Mouse (Mus musculus) T-helper 1 cell (primary cell): ENCODE measurements around the gene Lexm.

ENCODE experiments used
- in situ Hi-C: fragments of 300-600 bp; cut with MboI, MseI; formaldehyde crosslinking; loops from one replicate; pipeline ENCODE4 v1.15.1; 2025; ENCODE audit warnings: high pct_unique_total_duplicates

Gene Lexm

DNA sequence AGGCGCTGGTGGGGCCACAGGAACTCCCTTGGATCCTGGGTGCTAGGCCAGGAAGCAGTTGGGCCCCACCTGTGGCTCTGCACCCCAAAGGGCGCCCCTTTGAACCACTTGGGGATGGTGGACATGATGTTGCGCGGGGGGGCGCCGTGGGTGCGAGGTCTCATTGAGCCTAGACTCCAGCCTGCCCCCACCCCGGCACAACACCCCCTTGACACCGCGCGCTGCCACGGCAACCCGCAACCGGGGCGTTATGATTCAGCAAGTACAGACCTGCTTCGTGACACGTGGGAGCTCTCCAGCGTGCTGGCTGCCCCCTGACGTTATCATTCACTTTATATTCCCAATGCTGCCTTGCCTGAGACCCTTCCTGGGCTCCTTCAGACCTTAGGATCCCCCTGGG, at the start of gene Lexm:
TSS of gene Lexm (minus strand) at position 186 of the 400 bp plus-strand sequence.
- in situ Hi-C loops, result no loop called here

DNA sequence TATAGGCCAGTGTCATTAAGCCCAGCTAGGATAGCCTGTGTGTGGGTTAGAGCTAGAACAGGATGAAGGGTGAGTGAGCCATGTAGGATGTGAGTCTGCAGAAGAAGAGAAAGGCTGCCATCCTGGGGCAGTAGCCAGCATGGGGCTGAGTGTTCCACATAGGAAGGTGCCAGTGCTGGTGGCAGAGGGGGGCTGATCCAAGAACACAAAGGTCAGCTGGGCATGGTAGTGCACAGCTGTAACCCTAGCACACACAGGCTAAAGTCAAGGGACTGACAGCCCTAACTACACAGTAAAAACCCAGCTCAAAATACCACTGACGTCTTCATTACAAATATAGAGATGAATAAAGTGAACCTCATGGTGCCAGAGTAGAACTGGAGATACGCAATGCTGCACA, 49.5 kb upstream of the Lexm start:
- in situ Hi-C loops, result no loop called here

DNA sequence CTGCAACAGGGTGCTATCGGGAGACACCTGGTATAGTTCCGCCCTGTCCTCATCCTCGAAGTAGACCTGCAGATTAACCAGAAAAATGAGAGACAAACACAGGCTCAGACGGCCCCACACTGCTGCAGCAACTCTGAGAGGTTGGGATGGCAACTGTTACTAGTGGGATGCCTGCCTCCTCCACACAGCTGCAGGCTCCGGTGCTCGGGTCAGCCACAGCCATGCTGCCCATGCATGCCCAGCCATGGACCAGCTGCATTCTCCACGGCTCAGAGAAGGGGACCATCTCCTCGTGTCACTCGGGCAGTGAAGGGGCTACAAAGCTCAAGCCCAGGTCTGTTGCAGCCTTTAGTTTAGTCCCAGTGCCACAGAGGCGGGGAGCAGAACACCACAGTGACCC, 48.6 kb upstream of the Lexm start:
- in situ Hi-C loops, result no loop called here

DNA sequence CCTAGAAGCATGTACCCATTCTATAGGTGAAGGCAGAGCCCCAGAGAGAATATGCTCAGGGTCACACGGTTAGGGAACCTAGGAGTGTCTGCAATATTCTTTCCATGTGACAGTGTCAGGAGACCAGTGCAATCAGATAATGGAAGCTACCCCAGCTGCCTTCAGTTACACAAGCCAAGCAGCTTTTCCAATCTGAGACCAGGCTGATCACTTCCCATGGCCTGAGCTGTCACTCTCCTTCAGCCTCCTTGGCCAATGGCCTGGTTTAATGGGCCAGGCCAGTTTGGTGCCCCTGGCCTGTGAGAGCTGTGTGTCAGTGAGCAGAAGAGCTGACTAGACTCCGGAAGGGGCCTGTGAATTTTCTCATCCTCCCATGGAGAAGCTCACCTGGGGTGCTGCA, 48.2 kb upstream of the Lexm start:
- in situ Hi-C loops, result no loop called here

DNA sequence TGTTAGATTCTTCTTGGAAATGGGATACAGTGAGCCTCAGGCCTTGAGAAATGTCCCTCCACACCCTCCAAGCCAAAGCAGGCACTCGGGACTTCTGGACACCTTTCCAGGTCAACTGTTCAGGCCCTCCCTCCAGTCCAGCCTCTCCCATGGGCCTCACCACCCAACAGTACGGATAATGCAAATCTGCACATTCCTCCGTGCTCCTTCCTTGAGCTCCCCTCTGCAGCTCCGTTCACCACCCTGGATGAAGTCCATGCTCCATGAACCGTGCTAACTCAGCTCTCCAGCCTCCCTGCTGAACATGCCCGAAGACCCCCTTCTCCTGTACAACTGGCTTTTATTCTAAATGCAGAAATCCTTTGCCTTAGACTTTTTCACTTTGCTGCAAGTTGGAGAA, 47.7 kb upstream of the Lexm start:
- in situ Hi-C loops, result no loop called here

DNA sequence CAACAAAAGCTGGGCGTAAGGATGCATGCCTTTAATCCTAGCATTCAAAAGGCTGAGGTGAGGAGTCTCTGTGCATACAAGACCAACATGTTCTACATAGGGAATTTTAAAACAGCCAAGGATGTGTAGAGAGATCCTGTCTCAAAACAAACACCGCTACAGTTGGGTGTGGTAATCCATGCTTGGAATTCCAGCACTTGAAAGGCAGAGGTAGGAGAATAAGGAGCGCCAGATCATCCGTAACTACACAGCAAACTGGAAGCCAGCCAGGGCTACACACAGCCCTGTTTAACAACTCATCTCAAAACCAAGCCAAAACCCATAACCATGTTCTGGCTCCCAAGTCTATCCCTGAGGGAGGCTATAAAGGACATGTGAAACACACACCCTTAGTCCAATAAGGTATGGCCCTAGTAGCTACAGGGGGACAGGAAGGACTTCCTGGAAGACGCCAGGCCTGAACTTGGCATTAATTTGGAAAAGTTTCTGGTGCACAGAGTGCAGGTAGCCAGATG, 47.0 kb upstream of the Lexm start:
- in situ Hi-C loops, result no loop called here

DNA sequence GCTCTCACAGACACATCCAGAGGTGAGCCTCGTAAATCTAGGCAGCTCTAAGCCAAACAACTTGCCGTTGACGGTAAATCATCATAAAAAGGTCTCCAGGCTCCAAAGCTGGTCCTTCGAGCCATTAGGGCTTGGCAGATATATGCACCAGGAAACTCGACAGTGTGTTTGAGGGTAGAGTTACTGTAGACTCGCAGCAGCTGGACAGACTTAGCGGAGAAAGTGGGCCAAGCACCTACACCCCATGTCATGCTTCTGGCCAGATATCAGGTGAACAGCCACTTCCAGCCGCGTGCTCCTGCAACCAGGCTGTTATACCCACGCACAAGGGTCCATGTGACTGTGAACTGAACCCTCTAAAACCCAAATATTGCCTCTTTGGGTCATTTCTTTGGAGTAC, 38.6 kb upstream of the Lexm start:
- in situ Hi-C loops, result no loop called here

DNA sequence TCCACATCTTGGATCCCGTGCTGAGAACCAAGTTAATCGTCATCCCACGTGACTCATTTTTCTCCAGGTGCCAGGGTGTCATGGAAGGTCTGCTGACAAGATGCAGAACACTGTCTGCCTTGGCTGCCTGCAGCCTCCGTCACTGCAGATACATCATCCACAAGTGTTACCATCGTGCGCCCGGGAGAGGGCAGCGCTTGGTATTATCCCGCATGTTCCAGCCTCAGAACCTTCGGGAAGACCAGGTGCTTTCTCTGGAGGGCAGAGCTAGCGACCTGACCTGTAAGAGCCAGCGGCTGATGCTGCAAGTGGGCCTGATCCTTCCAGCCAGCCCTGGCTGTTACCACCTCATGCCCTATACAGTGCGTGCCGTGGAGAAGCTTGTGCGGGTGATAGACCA, 36.0 kb upstream of the Lexm start:
- in situ Hi-C loops, result no loop called here

DNA sequence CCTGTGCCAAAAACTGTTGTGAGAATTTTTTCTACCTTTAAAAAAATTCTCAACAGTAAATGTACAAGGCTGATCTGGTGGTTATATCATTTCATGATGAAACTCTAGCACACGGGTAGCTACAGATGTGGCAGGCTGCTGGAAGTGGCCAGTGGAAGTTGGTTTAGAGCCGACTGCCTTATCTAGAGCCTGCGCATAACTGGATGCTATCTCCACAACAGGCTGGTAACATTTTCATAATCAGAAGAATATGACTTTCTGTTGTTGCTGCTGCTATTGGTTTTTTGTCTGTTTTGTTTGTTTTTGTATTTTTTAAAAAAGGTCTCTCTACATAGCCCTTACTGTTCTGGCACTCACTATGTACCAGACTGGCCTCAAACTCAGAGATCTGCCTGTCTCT, 35.5 kb upstream of the Lexm start:
- in situ Hi-C loops, result no loop called here

DNA sequence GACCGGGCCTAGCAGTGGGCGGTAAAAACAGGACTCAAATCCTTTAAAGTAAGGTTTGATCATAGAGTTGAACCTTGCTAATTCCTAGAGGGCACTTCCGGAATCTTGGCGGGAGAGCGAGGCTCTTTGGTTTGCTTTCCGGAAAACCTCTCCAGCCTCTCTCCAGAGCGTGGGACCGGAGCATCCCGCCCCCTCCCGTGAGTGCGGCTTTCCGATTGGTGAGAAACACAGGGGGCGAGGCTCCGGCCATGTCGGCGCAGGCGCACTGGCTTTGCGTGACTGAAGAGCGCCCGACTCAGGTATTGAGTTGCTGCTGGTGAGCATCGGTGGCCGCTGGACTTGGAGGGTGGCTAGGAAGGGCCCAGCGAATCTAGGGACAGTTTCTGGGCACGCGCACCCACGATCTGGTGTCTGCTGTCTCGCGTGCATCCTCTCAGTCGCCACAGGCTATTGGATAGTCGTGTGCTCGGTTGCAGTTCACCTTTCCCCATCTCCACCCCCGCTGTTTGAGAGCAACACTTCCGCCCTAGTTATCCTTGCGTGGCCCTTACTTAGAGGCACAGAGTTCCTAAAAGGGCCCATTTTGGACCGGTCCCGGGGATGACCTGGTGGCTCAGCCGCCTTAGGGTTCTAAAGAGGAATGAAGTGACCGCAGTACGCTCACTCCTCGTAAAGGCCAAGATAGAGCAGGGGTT, 33.9 kb upstream of the Lexm start, which contains the start of gene Pars2:
TSS of gene Pars2 (plus strand) at position 237 of the 695 bp plus-strand sequence.
- in situ Hi-C loops, result no loop called here

DNA sequence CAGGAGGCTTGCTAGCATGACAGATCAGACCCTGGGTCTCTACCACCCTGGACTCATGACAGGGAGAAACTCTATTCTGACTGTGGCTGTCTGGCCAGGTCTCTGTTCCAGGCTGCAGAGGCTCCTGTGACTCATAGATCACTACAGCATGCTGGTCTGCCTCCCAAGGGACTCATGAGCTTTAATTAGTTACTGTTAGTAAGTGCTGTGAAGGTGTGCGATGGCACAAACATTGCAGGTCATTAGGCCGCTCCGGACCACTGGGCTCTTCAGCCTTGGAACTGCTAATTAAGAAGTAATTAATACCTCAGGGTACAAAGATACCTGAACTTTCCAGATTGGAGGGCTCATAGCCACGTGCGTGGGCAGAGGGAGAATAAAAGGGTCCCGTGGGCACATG, 30.1 kb upstream of the Lexm start:
- in situ Hi-C loops, result no loop called here

DNA sequence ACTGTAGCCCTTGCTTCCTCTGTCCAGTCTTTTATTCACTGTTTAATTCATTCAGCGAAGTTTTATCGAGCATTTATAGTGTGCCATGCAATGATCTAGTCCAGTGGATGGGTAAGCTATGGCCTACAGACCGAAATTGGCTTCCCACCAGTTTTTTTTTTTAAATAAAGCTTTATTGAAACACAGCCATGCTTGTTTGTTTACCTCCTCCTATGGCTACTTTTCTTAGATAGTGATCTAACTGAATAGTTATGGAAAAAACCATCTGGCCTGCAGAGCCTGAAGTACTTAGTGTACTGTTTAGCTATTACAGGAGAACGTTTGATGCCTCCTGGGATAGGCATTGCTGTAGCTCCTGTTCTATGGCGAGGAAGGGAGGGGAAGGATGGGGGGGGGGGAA, 28.8 kb upstream of the Lexm start:
- in situ Hi-C loops, result no loop called here

DNA sequence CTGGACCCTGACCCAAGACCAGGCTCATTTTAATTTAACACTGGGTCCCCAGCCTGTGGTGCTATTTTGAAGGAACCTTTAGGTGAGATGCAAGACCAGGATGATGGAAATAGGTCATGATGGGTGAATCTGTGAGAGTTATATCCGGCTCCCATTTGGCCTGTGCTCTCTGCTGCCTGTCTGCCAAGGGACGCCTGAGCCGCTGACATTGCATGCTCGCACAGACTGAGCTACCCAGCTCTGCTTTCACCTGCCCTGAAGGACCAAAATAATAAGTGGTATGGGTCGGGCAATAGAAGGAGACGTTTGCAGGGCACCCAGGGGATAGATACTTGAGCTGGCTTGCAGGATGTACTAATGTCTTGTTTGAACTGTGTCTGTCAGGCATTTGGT, 27.2 kb upstream of the Lexm start:
- in situ Hi-C loops, result no loop called here

DNA sequence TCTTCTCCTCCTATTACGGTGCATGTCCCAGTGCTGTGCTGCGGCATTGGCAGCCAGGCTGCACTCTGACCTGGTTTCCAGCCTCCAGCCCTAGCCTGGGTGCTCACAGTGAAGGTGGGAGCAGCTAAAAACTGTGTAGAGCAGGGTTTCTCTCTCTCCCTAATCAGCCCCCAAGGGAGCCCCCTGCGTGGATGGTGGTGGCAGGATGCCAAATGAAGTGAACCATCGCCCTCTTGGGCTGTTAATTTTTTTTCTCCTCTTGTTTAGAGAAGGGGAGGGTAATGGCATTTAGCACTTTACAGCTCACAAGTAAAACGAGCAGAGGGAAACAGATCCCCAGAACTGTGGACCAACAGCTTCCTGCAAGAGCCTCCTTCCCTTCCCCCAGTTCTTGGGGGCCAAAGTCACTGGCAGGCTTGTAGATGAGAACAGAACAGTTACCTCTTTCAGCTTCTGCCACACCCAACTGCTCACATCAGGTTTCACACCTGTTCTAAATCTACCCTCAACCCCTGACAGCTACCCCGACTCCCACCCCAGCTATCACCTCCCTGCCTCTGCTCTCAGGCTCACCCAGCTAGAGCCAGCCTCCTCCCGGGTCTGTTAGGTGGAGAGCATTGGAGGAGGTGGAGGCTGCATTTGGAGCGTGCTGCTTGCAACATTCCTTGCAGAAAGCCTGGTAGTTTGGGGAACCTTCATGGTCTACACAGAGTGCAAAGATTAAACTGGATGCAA, 26.6 kb upstream of the Lexm start:
- in situ Hi-C loops, result no loop called here

DNA sequence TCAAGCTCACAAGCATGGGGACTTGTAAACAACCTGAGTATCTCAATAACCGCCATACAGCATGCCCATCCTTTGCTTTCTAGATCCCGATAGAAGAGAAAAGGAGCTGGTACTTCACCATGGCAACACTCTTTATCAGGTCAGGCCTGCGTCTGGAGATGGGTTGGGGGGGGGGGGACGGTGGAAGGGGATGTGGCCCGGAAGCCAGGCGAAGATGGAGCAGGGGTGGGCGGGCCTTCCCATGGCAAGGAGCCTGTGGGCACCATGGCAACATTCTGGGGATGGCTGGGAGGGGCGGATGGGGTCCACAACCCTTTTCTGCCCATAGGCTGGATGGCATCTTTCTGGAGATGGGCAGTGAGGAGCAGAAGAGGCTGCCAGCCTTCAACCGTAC, 17.0 kb upstream of the Lexm start:
- in situ Hi-C loops, result no loop called here

DNA sequence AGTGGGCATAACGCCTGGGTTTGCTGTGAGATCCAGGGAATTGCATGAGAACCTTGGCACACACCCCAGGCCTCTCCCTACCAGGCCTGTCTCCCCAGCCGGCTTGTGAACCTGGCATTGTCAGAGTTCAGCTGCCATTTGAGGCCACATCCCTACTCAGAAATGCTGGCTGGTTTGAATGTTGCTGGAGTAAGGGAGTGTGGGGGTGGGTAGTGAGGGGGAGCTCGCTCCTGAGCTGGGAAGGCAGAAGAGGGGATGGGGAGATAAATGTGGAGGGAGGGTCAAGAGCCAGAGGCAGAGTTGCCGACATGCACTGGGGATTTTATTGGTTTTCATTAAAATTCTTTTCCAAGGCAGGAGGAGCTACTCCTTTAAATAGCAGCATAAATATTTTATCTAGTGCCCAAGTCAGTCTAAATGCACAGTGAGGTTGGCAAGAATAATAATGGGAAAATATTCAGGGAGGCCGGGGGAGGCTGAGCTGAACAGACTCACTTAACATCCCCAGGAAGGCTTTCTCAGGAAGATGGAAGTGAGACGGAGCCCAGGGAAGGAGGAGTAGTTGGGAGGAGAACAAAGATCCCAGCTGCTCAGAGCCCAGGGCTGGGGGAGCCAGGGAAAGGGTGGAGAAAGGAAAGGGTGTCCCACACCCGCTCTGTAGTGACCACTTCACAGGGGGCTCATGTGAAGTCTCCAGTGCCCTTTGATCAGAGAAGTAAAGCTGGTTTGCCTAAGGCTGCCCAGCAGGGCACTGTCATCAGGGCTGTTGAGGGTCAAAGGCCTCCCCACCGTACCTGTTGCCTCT, 16.4 kb upstream of the Lexm start:
- in situ Hi-C loops, result no loop called here

DNA sequence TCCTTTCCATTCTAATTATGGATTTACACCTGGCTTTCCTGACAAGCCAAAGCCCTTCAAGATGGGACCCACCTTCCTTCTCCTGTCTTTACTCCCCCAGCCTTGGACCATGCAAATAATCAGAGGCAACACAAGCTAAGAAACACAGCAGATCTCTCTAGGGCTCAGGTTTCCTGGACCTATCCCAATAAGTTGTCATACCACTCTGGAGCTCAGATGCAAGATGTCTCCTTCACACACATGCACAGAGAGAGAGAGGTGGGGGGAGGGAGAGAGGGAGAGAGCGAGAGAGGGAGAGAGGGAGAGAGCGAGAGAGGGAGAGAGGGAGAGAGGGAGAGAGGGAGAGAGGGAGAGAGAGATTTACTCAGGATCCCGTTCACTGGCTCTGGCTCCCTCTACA, 15.3 kb upstream of the Lexm start:
- in situ Hi-C loops, result no loop called here

DNA sequence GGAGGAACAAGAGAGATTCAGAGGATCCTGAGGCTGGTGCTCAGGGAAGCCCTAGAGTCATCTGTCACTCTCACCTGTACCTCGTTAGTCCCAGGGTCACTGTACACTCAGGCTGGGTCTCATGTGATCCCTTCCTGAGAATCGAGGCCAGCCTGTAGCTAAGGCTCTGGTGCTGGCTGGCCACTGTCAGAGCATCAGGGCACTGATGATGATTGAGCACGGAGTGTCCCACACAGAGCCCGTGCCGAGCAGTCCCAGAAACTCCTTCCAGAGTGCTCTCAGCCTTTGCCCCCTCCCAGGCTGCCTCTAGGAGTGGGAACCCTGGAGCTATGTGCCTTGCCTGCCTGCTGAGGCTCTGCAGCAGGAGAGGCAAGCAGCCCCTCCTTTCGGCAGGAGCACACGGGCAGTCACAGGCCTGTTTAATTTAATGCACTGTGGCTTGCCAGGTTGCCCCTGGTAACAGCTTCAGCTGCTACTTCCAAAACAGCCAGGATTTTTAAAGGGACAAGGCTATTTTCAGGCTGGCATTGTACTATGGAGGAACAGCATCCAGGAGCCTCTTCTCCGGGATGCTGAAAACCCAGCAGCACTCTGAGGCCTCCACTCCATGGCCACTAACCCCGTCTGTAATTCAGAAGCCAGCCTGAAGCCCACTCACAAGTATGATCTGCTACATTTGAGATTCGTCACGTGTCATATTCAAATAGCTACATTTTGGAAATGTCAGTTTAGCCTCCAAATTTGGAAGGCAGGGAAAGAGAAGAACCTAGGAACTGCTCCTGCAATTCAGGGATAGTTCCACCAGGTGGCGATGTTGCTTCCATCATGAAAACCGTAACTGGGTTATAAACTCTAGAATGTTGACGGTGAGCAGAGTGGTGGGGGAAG, 13.5 kb upstream of the Lexm start:
- in situ Hi-C loops, result no loop called here

DNA sequence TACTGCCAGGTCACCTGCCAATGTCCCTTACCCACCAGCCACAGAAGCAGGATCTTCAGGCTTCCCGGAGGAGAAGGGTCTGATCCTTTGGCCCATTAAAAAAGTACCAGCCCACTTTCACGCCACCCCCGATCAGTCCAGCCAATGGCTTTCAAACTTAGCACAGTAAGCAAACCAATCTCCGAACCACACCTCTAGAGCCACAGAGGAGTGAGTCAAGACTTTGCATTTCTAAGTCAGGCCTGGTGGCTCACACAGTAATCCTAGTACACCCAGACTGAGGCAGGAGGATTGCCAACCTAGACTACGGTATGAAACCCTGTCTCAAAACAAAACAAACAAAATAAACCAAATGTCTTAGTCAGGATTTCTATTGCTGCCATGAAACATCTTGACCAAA, 12.3 kb upstream of the Lexm start:
- in situ Hi-C loops, result loop anchor here (5.0 kb wide), 1 partner anchor 78 kb away; no protein-coding TSS in a partner anchor

DNA sequence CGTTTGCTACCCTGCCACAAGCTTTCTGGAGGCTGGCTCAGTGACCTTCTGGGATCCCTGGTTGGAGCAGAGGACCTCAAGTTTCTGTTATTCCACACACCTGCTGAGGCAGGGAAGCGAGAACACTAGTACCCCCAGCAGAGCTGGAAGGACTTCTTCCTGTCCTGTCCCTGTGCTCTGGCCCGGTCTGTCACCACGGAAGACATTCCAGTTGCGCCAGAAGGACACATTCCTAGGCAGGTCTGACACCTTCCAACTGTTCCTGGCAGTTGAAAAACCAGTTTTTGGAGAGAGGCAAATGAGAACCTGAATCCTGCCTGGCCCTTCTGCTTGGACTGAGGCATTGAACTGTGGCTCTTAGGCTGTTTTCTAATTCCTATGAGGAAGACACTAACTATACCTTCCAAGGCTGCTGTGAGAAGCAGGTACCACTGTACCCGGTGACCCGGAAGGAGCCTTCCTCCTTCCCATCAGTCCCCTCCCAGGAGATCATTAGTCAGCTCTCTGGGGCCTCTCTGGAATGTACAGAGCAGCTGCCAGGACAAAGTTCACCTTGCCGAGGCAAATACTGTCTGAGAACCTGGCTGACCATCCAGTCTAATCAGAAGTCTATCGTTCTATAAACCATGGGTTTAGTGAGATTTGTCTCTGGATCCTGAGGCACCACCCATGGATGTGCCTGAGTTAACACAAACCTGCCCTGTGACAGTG, 11.8 kb upstream of the Lexm start:
- in situ Hi-C loops, result loop anchor here (5.0 kb wide), 1 partner anchor 78 kb away; no protein-coding TSS in a partner anchor

DNA sequence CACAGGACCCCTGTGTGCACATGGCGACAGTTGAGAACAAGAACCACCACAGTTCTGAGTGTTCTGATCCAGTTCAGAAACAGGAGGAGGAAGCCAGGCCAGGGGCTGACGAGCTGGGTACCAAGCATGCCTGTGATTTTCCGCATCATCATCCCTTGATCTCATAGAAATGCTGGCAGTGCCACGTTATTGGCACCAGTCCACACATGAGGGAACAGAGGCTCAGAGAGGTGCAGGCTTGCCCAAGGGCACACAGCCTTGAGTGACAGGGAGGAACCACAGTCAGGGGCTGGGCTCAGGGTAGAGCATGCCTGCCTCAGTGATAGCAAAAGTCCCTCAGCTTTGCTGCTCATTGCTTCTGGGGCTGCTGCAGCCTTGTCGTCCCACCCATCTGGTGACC, 10.8 kb upstream of the Lexm start:
- in situ Hi-C loops, result loop anchor here (5.0 kb wide), 1 partner anchor 79 kb away; no protein-coding TSS in a partner anchor
